Mouse (Mus musculus) gastrocnemius, postnatal 36 days (tissue): ENCODE measurements around the gene Cmss1. TPM values are rescaled to one million over a fixed set of nuclear protein-coding genes. Genes with fewer than 3 reads are reported as not detected.

Experiments used
- DNase-seq, 2 experiments: peaks; one replicate each; pipeline ENCODE4 v3.0.0; 2022
- intact Hi-C: fragments of 180-260 bp; cut with DNase I; formaldehyde crosslinking; loops from one replicate; pipeline ENCODE4 v1.15.1; 2025
- total RNA-seq, 2 experiments: library from RNA; stranded (reverse); gene quantifications; 2 replicates each; pipeline ENCODE4 v1.2.3; 2021

The Cmss1 gene
- total RNA-seq, 2 experiments from 2014 or later, result 32.6 to 36.6 TPM

DNA sequence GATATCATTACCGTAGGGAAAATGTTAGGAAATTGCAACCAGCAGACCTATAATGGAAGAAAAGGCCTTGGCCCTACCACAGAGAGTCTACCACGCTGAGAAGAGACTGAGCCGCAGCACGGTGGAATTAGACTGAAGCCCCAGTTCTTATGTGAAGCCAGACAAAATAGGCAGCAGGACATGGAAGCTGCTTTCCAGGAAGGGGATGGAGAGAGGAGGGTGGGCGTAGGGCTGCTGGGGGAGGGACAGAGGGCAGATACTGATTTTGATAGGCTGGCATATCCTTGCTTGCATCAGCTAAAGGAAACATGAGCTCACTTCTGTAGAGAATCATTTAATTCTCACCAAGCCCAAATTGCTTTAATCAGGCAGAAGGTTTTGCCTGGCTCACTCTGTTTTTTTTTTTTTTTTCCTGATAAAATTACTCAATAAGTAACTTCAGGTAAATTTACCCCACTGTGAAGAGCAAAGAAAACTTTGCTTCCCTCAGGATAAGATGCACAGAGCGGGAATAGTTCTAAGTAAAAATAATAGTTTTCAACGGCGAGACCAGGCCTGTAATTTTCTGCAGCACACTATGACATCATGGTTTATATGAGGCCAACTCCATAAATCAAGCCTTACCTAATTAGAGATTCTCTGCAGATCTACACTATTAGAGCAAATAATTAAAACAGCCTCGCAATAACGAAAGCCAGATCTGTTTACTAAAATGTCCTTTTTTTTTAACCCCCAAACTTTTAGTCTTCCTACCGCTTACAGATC lies 169.0 kb downstream of the Cmss1 start:
- intact Hi-C loops, result no loop called here
- DNase-seq, result no peak

DNA sequence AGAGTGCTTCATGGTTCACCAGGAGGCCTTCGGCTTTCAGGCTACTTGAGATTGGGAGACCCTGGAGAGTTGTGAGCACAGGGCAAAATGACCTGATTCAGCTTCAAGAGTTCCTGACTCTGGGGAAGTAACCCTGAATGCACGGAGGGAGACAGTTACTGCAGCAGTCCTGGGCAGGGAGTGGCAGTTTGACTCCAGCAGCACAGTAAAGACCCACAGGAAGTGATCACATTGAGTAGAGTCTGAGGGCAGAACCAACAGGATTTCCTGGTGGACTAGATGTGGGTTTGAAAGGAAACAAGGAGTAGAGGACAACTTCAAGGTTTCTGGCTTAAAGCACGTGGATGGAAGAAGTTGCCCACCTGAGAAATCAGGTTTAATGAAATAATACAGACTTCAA lies 172.0 kb downstream of the Cmss1 start:
- no peak for DNase-seq

DNA sequence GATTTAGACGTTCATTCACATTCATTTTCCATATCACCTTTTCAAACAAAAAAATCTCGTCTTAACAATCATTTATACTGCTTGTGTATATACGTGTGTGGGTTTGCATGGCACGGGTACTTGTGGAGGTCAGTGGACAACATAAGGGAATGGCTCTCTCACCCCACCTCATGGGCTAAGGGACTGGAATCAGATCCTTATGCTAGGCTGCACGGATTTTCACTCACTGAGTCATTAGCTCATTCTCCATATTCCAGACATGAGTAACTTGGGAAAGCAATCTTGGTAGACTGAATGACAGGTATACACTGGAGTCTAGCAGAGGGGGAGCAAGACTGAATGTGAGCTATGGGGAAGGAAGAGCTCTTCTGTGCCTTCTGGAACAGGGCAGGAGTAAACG lies 173.0 kb downstream of the Cmss1 start:
- intact Hi-C loops, result no loop called here
- DNase-seq, result no peak

More for the DNA sequence above, 172.0 kb downstream of the Cmss1 start:
- intact Hi-C loops, result no loop called here

DNA sequence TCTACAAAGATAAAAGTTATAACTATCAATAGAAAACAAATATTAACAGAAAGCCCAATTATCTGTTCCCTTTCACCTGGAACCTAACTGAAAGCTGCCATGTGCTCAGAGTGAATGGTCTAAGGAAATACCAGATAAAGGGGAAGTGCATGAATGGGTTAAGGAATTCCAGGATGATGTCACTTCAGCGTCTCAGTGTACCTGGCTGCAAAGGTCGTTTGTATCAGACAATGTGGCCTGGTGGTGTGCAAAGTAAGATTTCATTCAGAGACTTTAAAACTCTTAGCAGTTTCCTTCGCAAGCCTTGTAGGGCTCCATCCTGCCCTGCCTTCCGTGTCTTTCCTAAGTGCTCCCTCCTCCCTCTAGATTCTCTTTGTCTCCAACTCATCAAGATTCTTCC lies 173.5 kb downstream of the Cmss1 start:
- DNase-seq, result no peak
- intact Hi-C loops, result no loop called here

DNA sequence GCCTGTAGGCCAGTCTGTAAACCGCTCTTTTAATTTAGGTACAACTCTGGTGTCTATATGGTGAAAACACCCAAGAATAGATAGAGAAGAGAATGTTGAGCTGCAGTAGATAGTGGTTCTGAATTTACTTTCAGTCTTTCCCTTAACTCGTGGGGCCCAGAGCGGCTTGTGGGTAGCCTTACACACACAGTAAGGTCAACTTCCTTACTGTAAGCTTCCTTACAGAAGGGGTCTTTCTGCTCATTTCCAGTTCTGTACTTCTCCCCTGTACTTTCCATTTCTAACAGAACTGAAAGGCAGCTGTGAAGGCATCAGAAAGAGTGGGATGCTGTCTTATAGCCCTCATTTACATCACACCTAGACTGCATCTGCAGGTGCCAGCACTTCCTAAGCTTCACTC lies 175.4 kb downstream of the Cmss1 start:
- DNase-seq, result no peak
- intact Hi-C loops, result no loop called here

DNA sequence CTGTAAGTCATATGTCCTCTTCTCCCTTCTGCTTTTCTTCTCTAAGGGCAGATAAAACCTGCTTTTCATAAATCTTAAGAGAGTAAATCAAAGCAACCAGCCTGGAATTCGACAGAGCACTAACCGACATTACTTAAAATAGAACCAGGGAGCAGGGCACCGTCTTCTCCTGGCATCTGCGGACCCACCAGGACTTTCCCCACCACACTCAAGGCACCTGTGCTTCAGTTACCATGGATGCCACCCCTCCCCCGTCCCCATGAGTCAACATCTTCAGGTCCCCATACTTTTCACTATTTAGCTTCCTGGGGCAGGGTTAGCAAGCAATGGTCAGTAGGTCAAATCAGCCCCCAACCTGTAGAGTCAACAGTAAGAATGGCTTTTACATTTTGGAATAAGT lies 177.7 kb downstream of the Cmss1 start:
- intact Hi-C loops, result no loop called here
- no peak for DNase-seq

DNA sequence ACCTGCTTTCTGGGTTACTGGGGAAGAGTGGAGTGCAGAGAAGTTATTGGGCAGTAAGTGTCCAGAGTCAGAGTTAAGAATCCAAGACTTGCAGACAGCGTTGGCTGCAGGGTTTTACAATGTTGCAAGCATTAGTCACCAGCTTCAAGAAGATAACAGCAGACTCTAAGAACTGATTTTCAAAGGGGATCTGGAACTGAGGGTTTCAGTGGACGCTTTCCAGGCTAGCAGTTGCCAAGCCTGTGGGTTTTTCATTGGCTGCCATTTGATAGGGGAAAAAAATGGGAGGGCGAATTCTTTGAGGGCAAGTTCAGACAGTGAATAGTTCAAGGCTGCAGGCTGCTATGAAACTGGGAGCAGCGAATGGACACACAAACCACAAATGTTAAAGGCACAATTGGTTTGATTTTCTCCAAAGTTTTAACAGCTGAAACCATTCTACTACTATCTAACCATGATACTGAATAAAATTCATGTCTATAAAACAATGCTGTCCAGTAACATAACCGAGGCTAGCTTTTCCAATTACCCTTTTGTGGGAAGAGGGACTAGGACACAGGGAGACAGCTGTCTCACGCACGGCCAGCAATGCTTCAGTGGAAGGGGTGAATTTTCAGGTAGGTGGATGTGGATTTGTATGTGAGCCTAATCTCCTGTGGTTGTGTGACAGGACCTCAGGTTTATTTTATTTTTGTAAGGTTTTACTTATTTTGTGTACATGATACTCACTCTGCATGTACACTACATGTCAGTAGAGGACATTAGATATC lies 179.0 kb downstream of the Cmss1 start:
- intact Hi-C loops, result no loop called here
- no peak for DNase-seq

DNA sequence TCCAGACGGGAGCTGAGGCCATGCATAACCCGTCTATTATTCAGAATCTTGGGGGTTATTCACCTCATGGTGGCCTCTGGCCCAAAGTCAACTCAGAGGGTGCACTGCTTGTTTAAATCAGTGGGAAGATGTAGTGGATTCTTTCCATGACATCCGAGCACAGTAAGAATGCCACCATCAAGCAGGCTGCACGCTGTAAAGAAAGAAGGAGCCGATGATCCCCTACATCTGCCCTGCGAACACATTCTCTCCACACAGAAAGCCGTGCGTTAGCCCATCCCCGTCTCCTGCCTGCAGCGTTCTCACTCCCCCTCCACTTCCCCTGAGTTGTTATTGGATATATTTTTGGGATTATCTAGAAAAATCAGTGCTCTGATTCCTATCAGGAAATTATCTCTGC lies 180.0 kb downstream of the Cmss1 start:
- no peak for DNase-seq
- intact Hi-C loops, result no loop called here

DNA sequence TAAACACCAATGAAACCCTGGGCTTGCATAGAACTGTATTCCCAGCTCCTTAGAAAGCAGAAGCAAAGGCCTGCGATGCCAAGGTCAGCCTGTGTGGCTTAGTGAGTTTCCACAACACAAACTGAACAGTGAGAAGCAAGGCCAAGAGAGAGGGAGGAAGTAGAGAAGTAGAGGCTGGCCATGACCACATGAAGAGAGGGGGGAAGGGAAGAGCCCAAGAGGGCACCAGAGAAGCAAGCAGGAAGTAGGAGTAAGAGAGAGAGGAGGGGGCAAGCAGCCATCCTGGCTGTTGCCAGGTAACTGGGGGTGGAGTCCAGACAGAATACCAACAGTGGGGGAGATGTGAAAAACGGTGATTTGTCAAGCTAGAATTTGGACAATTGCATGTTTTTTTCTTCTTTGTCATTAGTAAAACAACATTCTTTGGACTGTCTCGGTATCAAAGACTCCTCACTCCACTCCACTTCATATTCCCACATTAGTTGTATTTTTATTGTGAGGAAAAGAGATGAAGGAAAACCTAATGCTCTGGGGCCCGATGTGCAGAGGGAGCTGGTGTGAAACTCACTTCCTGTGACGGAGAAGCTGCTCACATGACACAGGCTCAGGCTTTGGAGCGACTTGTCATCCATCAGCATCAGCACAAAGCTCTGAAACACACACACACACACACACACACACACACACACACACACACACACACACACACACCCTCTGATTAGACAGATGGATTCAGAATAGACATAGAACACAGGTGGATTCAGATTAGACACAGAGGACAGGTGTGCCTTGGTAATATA lies 183.5 kb downstream of the Cmss1 start:
- intact Hi-C loops, result no loop called here
- no peak for DNase-seq

DNA sequence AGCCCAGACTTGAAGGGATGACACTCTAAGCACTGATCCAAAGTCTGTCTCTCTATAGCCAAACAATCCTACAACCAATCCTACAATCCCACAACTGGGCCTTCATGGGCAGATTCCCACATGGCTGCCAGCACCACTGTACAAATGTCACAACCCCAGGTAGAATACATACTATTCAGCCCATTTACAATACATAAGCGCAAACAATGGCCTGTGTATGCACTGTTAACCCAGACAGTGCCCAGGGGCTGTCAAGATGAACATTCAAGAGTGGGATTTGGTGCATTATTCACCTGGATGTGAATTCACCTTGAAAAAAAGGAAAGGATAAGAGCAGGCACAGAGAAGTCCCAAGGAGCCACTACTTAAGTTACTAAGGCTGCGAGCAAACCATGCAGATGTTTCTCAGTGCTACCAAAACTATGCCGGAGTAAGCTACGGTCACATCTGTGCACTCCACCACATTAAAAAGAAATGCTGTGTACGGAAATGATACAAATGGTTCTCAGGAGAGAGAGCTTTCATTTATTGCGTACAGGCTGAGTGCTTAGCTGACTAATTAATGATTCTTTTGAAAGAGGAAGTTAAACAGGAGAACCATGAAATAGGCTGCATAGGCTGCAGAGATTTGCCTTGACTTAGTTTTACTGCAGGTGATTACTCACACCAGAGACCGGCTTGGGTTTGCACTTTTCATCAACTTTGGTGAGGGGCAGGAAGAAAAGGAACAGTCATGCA lies 184.8 kb downstream of the Cmss1 start:
- DNase-seq, result no peak
- intact Hi-C loops, result no loop called here

DNA sequence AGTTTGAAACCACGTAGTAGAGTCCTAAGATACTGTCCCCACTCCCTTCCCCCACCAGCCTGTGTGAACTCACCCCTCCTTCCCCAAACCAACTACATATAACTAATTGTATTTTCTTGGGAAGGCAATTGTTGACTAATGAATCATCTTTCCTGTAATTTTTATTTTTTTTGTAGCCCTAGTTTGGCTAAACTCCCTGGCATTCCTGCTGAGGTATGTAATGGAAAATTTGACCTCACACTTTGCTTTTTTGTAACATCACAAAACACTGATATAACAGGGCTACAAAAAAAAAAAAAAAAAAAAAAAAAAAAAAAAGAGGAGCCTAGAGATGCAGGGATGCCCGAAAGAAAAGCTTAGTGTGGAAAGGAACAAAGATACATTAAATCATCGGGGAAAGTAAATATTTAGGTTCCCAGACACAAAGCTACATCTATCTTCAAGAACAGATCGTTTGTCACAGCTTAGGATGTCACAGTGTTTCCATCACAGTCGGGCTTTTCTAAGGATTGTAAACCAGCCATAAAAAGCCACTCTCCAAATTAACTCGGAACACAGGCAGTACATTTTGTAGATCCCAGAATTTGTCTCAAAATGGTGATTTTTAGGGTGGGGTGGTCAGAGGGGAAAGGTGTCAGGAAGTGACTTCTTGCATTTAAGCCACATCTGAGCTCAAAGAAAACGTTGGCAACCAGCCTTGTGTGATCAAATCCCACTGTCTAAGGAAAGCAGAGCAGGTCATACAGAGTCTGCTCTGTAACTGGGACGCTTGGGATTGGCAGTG lies 185.7 kb downstream of the Cmss1 start:
- intact Hi-C loops, result no loop called here
- DNase-seq, result no peak

DNA sequence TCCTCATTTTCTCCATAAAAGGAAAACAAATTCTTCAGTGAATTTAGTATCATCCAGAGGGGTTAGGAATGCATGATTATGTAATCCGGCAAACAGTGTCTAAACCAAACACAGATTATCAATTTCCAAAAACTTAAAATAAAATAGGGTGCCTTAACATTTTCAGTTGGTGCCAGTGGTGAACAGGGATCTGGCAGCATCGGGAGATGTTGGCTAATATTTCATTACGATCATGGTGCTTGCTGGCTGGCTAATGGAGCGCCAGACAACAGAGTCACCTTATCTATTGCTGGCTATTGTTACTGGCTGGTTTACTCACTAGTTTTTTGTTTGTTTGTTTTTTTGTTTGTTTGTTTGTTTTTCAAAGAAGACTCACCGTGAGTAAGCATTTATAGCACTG lies 186.8 kb downstream of the Cmss1 start:
- intact Hi-C loops, result no loop called here
- no peak for DNase-seq

DNA sequence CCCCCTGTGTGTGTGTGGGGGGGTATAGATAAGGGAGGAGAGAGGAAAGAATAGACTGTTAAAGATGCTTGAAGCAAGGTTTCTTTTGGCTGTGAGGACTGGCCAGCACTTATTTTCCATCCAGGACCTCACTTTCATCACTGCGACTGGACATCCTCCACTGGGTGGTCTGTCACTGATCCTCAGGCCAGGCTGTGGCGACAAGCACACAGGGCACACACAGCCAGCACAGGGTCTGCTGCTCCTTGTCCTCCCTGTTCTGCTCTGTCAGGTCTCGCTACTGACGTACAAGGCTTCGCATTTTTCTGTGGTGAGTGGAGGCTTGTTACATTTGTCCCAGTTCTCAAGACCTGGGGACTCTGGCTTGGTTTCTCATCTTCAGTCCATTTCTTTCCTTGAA lies 187.3 kb downstream of the Cmss1 start:
- intact Hi-C loops, result no loop called here
- no peak for DNase-seq

DNA sequence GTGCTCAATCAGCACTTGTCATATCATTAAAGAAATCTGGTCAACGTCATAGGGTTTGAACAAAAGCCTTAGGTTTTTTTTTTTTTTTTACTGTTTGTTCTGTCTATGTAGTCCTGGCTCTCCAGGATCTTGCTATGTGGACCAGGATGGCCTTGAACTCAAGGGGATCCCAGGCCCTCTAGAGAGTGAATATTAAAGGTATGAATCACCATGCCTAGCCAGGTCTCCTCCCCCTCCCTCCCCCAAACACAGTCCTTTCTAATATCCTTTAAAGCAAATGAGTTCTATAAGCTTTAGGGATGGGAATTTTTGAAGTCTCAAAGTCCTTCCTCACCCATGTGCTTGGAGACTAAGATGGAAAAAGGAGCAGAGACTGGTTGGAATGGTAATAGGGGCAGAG lies 188.7 kb downstream of the Cmss1 start:
- no peak for DNase-seq
- intact Hi-C loops, result no loop called here

DNA sequence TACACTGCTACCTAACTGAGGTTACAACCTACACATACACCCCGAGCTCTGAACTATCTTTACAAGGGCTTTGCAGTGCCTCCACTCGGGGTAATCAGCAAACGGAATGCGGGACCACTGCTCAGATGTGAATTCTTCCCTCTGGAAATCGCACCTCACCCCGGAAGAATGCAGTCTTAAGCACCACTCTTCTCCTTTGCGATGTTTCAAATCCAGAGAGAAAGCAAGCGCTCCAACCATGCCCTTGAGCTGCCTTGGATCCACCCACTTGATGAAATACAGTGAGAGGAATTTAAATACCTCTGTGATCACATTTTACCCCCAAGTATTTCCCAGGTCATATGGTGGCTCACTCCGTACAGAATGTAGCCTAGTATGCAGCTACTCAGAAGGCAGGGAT lies 189.6 kb downstream of the Cmss1 start:
- intact Hi-C loops, result no loop called here
- DNase-seq, result no peak

DNA sequence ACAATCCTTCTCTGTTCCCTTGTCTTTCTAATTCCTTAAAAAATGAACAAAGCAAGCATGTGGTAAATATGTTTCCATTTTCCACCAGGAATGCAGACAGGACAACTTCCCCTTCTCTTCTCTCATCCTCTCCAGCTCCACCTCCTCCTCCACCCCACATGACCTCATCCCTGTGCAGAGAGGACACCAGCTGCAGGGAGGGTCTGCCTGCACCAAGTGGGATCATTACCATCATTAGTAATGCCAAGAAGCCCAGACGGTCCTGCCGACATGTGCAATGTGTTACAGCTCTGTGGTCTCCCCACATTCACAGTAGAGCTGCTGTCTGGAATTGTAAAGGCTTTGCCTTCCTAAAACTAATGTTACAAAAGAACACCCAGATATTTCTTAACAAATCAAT lies 190.6 kb downstream of the Cmss1 start:
- DNase-seq, result no peak
- intact Hi-C loops, result no loop called here

DNA sequence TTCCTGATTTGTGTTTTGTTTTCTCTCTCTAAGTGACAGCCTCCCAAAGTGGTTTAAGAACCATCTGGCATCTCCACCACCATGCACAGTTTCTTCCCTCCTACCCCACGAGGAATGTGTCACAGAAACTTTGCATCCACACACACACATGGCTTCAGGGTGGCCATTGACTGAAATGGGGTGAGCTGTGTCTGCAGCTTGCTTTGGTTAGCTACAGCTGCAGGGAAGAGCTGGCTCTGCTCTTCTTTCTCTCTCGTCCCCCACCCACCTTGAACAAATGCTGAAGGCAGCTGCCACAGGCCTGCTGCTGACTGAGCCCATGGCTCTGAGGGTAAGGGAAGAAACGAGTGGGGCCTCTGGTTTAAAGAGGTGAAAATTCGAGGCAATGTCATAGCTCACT lies 193.9 kb downstream of the Cmss1 start:
- intact Hi-C loops, result no loop called here

DNA sequence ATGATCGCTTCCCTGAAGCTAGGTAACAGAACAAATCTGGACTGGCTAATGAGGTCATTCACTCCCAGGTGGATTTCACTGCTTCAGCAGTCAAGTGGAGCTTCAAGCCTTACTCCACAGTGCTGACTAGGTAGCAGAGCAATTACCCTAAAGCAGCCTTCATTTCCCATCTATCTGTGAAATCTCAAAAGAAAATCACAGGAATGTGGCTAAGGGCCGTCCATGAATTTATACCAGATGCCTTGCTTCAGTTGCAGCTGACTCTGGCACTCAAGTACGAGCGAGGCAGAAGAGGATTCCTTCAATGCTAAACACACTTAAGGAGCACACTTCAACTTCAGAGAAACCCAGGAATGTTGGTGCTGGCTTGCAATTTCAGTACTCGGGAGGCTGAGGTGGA lies 202.8 kb downstream of the Cmss1 start:
- intact Hi-C loops, result no loop called here
- no peak for DNase-seq

More for the DNA sequence above, 193.9 kb downstream of the Cmss1 start:
- DNase-seq, result no peak

DNA sequence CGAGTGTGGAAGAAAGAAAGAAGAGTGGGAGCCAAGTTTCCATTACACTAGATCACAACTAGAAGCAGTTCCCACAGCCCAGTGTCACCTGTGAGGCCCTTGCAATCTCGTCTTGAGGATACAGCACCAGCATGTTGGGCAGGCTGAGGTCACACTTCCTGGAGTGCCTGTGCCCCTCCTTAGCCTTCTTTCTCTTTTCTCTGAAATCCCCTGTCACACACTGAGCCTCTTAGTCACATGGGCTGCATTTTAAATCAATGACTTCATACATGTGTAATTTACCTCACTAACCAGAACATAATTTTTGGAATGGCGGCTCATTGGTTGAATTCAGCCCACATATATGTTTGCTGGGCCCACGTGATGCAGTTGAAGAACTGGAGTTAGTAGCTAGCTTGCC lies 203.8 kb downstream of the Cmss1 start:
- DNase-seq, result no peak
- intact Hi-C loops, result no loop called here

DNA sequence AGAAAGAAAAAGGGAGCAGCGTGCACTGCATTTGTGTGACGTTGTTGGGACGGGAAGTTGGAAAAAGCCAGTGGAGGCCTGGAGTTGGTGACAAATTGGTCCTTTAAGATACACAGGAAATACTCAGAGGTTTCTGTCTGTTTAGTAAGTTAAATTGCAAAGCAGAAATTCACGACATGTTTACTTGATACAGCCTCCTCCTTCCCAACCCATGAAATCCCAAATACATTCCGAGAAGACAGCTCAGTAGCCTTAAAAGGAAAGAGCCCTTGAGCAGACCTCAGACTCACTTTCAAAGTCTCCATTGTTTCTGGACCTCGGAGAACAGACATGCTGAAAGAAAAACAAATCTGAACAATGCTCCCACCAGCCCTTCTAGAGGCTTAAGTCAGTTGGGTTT lies 205.0 kb downstream of the Cmss1 start:
- no peak for DNase-seq
- intact Hi-C loops, result no loop called here
